Mouse (Mus musculus) T-helper 1 cell (primary cell): ENCODE measurements at regions not wholly inside any gene's neighbourhood (a gene's known extent, or its start where the extent isn't known, plus 50 kb on each side); places are given as distances from the start of the nearest gene placed in this dataset.

Source experiments
- in situ Hi-C: fragments of 300-600 bp; cut with MboI, MseI; formaldehyde crosslinking; loops from one replicate; pipeline ENCODE4 v1.15.1; 2025; ENCODE audit warnings: high pct_unique_total_duplicates

DNA sequence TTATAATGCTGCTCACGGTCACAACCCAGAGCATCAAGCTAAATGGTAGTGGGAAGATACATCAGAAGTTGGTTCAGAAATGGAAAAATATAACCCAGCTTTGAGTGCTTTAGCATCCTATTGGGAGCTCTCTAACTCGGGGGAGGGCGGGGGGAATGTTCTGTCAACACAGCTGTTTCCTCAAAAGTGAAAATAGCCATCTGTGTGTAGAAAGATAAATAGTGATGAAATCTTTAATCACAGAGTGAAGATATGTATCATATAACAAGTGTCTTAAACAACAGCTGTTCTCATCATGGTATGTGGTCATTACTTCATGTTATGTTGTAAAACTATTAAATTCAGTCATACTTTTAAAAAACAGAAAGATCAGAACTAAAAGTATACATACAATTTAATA lies 248.4 kb upstream of the Siglech start:
- in situ Hi-C loops: no loop called here

DNA sequence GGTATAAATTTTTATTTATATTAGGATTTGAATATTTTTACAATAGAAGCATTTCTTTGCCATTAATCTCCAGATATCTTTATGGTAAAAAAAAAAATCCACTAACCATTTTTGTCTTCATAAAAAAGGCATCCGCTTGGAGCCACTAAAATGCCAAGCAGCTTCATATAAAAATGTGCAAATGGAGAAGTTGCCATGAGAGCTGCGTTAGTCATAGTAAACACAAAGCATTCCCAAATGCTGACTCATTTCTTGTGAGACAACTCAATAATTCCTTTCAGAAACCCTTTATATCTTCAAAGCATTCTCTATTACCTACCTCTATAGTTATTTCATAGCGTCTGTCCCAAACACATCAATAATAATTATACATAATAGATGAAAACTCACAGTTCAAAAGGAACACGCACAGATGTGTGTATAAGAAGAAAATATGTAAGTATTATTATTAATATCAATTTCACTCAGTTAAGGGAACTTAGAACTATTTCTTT lies 228.1 kb upstream of the Siglech start:
- in situ Hi-C loops: no loop called here

DNA sequence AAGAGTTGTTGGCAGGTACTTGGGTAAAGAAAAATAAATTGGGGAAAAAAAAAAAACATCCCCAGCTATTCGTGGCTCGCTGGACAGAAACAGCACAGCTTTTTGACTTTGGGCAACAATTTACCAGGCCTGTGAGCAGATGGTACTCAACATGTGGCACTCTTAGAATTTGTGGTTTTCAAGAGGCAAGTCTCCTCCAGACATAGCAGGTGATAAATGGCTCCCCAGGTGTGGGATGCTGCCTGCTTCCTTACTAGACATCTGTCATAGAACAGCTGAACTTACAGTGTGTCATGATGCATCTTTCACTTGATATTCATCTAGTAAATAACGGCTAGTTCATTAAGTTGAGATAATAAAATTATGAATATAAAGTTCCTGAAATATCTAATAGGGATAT lies 218.8 kb upstream of the Siglech start:
- in situ Hi-C loops: no loop called here

DNA sequence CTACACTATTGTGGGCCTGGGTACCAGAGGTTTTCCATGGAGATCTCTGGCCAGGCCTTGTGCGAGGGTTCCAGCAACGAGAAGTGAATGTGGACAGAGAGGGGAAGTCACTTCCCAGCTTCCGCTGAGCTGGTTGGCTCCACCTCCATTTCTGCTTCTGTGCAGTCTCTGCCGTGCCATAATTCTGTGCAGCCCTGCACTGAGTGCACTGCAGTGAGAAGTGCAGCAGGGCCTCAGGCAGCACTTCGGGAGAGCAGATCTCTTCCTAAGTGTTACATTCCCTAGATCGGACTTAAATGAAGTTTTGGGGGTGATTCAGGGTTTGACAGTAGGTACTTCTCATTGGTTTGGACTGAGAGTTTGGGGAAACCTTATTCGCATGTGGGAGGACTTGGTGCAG lies 194.6 kb upstream of the Siglech start:
- in situ Hi-C loops: no loop called here

DNA sequence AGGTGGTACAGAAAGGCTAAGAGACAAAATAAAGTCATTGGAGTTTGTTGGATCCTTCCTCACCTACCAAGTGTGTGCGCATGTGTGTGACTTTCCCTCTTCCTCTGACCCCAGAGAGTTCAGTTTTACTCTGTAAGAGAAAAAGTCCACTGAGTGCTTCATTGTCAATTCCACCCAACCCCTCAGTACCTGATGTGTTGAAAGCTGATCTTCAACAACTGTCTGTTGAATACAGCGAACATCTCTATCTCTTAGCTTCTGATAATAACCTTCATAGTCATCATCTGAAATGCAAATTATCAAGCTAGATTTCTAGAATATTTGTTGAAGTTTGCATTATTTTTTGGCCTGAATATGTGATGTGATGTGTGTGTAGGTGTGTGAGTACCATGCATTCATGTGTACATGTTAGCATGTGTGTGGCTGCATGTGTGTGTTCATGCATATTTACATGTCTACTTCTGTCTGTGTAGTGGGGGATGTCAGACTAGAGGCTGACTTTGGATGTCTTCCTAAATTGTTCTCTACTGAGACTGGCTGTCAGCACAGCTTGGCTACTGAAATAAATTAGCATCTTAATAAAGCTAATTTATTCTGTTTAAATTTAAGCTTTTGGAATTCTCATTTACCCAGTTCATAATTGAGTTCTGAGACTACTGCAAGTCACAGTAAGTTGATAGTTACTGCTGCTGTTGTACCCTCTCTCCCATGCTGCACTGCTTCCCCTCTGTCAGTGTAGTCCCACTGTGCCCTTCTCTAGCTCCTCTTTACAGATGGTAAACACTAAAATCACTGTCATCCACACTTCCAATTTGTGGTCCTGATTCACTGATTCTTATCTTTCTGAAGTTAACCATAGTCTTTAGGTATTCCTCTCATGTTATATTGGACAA lies 186.7 kb upstream of the Siglech start:
- in situ Hi-C loops: loop anchor here (25.0 kb wide), 1 partner anchor 1931 kb away; the partner anchor contains the start of gene Gabra5
